Mouse (Mus musculus) kidney, adult 8-10 months (tissue): ENCODE measurements around the gene Olfr135.

Source experiments
- DNase-seq, 2 experiments: peaks; one replicate each; pipeline ENCODE4 v3.0.0; 2022

Olfr135 gene

DNA sequence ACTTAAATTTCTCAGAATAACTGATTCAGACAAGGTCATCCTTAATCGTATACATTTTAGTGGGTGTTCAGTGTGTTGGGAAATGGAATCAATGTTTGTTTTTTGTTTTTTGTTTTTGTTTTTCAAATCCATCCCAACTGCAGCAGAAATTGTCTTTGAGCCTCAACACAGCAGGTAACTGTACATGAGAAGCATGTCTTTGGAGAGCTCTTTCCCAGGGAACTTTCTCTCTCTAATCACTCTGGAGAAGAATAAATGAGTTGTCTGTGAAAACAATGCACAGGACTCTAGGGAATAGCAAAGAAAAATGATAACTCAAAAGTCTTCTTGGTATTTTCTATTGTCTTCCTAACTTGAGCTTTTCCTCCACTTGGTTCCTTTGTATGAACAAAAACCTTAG is at the start of gene Olfr135:
TSS of gene Olfr135 (plus strand) at position 301 of the 400 bp plus-strand sequence.
- no peak for DNase-seq

DNA sequence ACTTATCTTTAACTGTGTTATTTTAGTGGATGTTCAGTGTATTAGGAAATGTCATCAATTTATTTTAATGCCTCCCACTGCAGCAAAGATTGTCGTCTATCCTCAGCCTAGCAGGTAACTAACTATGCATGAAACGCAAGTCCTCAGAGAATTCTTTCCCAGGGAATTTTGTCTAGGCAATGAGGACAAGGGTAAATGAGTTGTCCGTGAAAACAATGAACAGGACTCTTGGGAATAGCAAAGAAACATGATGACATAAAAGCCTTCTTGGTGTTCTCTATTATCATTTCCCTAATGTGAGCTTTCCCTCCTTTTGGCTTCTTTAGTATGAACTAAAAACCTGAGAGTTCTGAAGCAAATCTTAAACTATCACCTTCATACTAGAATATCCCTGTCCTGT is 33.0 kb upstream of the Olfr135 start, which contains the start of gene Olfr134:
TSS of gene Olfr134 (plus strand) at position 301 of the 400 bp plus-strand sequence.
- no peak for DNase-seq
